Mouse (Mus musculus) C2C12 (cell line): ENCODE results near the gene Endov.

Experiments used
- CTCF ChIP-seq: IDR thresholded peaks from one replicate; pipeline ENCODE4 v1.5.1; 2011; ENCODE audit not compliant: control insufficient read depth, insufficient read depth, insufficient read length
- MYOD1 ChIP-seq: IDR thresholded peaks from one replicate; pipeline ENCODE4 v1.6.1; 2011; ENCODE audit warnings: low read depth; ENCODE audit not compliant: control insufficient read depth, insufficient read length
- MYOG ChIP-seq: IDR thresholded peaks from one replicate; pipeline ENCODE4 v1.6.1; 2011; ENCODE audit not compliant: control insufficient read depth, insufficient read length; ENCODE audit errors: extremely low read depth

- peak; percentile 90 for TF ChIP-seq CTCF
- no peak for TF ChIP-seq MYOG
- TF ChIP-seq MYOD1: no peak
These were observed at the start of gene Endov for GRCm38 (mm10) chr11:119490861-119491689.
